Mouse (Mus musculus) cerebellum, adult 2 months (tissue): ENCODE data around the gene Scaf11.

Experiments used
- CTCF ChIP-seq: fragments of 200-500 bp; IDR thresholded peaks from 2 replicates; pipeline ENCODE4 v1.5.1; 2011; ENCODE audit warnings: low read depth, mild to moderate bottlenecking, control low read depth, low read length, moderate library complexity, borderline replicate concordance; ENCODE audit not compliant: insufficient read depth
- POLR2A ChIP-seq: fragments of 200-500 bp; IDR thresholded peaks from 2 replicates; pipeline ENCODE4 v1.6.1; 2011; ENCODE audit warnings: low read length, control low read depth, borderline replicate concordance; ENCODE audit not compliant: insufficient read depth

DNA sequence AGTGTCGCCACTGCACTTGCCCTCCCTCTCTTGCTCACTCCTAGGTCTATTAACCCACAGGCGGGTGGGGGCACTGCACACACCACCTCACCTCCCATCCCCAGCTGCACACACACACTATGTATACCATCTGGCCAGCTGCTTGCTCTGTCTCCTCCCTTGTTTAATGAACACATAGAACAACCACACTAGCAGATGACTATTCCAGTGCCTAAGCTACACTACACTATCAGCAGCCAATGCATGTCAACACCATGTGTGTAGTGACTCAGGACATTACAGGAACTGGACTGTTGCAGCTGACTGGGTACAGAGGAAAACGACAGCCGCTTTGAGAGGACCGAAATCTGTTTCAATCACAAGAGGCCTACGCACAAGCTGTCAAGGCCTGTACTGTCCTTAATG, 51.9 kb downstream of the Scaf11 start:
- TF ChIP-seq CTCF (no peak), POLR2A (no peak)
